Mouse (Mus musculus) midbrain, embryonic 13.5 days (tissue): Measurements from ENCODE around the gene Ttc30b. TPM values are rescaled to one million over a fixed set of nuclear protein-coding genes. Genes with fewer than 3 reads are reported as not detected.
"Not testable (repeated sequence)": the region's sequence is repeated elsewhere in the genome, so short reads cannot be mapped to it uniquely, and the experiment has no call there.

Experiments used
- ATAC-seq: fragments of 200-750 bp; cut with Nextera tagmentation; 2 replicates; pipeline ENCODE4 v1.8.0; 2017; ENCODE audit warnings: mild to moderate bottlenecking, moderate TSS enrichment, moderate library complexity
- H3K27ac ChIP-seq: fragments of 300-500 bp; sonication (generic); 2 replicates; pipeline ENCODE4 v1.5.1; 2015; ENCODE audit warnings: inconsistent platforms, mild to moderate bottlenecking, moderate library complexity
- H3K27me3 ChIP-seq: fragments of 300-500 bp; sonication (generic); 2 replicates; pipeline ENCODE4 v1.6.1; 2015; ENCODE audit warnings: mild to moderate bottlenecking, inconsistent platforms
- H3K36me3 ChIP-seq: fragments of 300-500 bp; sonication (generic); 2 replicates; pipeline ENCODE4 v1.6.1; 2015; ENCODE audit warnings: mild to moderate bottlenecking, inconsistent platforms
- H3K4me1 ChIP-seq: fragments of 300-500 bp; sonication (generic); replicated peaks from 2 replicates; pipeline ENCODE4 v1.6.1; 2015; ENCODE audit warnings: inconsistent platforms
- H3K4me2 ChIP-seq: fragments of 300-500 bp; sonication (generic); replicated peaks from 2 replicates; pipeline ENCODE4 v1.6.1; 2015; ENCODE audit warnings: moderate library complexity, mild to moderate bottlenecking, inconsistent platforms
- H3K4me3 ChIP-seq: fragments of 300-500 bp; sonication (generic); replicated peaks from 2 replicates; pipeline ENCODE4 v1.5.1; 2015; ENCODE audit warnings: mild to moderate bottlenecking, inconsistent platforms
- H3K9ac ChIP-seq: fragments of 300-500 bp; sonication (generic); replicated peaks from 2 replicates; pipeline ENCODE4 v1.6.1; 2015; ENCODE audit warnings: mild to moderate bottlenecking, inconsistent platforms
- H3K9me3 ChIP-seq: fragments of 300-500 bp; sonication (generic); 2 replicates; pipeline ENCODE4 v1.6.1; 2016; ENCODE audit warnings: mild to moderate bottlenecking, inconsistent platforms
- WGBS: fragments of 180-500 bp; shearing (Covaris S2); methylation state at CpG from one replicate; pipeline ENCODE4 v1.1.7; 2015; 5-methylcytosine and 5-hydroxymethylcytosine counted together
- polyA plus RNA-seq: library from polyadenylated mRNA; unstranded; fragments of >200 nt; fragmentation: Nextera tagmentation; extraction: Ambion mirVana; gene quantifications from 2 replicates; pipeline ENCODE4 v1.2.1, GENCODE M21; 2015

Gene Ttc30b
- polyA plus RNA-seq, 1 experiment from 2014 or later: 15.7 TPM

DNA sequence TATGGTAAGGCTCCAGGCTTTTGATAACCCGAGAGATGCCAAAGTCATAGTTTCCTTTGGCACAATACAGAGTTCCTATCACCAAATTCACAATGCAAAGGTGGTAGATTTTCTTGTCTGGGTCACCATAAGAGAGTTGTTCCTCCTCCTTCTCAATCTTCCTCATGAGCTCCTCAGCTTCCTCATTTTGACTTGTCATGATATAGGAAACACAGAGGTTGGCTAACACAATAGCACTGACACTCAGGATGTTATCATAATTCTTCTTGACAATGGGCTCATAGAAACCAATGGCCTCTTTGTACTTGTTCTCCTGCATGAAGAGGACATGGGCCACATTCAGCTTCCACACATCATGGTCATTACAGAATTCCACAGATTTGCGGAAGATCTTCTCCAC is 1.7 kb downstream of the Ttc30b start:
- H3K36me3 ChIP-seq, H3K4me2 ChIP-seq, H3K9ac ChIP-seq, H3K27me3 ChIP-seq, H3K4me1 ChIP-seq, H3K27ac ChIP-seq, ATAC-seq, H3K4me3 ChIP-seq, H3K9me3 ChIP-seq: not testable (repeated sequence)
- 90% methylated on average over 2 of the region's 2 CpGs for WGBS

DNA sequence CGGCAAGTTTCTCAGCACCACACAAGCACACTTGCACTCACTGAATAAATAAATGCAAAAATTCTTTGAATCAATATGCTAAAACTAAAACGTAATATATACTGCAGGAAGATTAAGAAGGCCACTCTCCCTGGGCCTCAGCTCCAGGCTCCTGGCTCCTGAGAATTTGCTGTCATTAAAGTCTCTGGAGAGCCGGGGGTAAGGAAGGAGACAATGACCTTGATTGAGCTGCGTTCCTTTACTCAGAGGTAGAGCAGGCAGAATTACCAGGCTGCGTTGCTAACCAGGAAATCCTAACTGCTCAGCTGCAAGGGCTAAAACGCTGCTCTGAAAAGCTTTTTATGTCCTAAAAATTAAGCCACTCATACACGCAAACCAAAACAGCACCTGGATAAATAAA is 4.8 kb downstream of the Ttc30b start:
- ATAC-seq: no peak
- Histone ChIP-seq H3K4me3 (no peak overlapping the region), H3K27ac (no peak overlapping the region), H3K4me2 (no peak overlapping the region), H3K36me3 (peaks cover 11% of the 10 kb centered on the region; the same call in 1 of the 2 replicates), H3K4me1 (peaks cover 4% of the 10 kb centered on the region), H3K27me3 (no peaks in the 10 kb centered on the region), H3K9ac (no peak overlapping the region), H3K9me3 (no peaks in the 10 kb centered on the region)
- WGBS: 55% methylated on average over 7 of the region's 7 CpGs

DNA sequence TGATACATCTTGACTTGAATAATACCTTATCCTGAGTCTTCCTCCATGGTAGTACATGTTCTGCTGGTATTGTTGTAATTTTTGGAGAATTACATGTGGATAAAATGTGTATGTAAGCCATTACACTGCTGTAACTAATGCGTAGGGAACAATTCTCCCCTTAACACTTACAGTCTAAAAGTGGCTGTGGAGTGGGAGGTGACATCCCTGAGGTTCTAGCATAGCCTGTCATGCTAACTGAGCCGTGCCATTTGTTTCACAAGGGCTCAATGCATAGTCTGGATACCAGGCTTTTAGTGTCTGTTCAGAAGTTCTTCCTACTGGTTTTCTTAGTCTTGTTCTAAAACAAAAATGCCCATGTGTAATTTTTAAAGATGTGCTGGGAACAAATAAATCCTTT is 7.4 kb downstream of the Ttc30b start:
- ATAC-seq: no peak
- Histone ChIP-seq H3K36me3 (peaks cover 11% of the 10 kb centered on the region; the same call in 1 of the 2 replicates), H3K4me2 (no peak overlapping the region), H3K9me3 (no peaks in the 10 kb centered on the region), H3K4me3 (no peak overlapping the region), H3K4me1 (no peaks in the 10 kb centered on the region), H3K27me3 (no peaks in the 10 kb centered on the region), H3K9ac (no peak overlapping the region), H3K27ac (no peak overlapping the region)
- WGBS: 88% methylated on average over 2 of the region's 2 CpGs

DNA sequence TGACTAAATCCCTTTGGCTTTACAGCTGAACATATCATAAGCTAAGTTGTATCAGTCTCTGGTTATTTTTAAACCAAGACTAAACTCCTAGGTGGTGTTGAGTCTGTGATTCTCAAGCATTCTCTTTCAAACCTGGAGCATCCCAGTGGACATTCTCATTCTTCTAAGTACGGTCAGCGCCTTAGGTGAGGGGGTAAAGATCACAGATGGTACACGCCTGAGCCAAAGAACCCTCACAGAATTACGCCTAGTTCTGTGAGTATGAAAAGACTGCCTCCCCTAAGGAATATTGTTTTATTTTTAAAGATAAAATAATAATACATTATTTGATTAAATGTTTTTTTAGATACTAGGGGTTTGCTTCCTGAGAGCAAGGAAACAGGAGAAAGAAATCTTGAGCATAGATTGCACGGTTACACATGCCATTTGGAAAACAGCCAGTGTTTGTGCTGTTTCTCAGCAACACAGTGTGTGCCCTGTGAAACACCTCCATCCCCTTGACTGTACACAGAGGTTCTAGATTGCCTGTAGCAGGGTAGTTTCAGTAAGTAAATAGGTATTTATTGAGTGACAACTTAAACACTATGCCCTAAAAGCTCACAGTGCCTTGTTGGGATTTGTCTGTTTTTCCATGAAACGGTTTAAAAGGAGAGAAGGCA is 8.5 kb downstream of the Ttc30b start:
- WGBS: 93% methylated on average over 6 of the region's 6 CpGs
- no peak overlapping the region for H3K27ac ChIP-seq
- no peak overlapping the region for H3K4me2 ChIP-seq
- H3K4me3 ChIP-seq: no peak overlapping the region
- H3K9me3 ChIP-seq: no peaks in the 10 kb centered on the region
- no peaks in the 10 kb centered on the region for H3K4me1 ChIP-seq
- ATAC-seq: no peak
- H3K36me3 ChIP-seq: peaks cover 11% of the 10 kb centered on the region; the same call in 1 of the 2 replicates
- no peaks in the 10 kb centered on the region for H3K27me3 ChIP-seq
- no peak overlapping the region for H3K9ac ChIP-seq

DNA sequence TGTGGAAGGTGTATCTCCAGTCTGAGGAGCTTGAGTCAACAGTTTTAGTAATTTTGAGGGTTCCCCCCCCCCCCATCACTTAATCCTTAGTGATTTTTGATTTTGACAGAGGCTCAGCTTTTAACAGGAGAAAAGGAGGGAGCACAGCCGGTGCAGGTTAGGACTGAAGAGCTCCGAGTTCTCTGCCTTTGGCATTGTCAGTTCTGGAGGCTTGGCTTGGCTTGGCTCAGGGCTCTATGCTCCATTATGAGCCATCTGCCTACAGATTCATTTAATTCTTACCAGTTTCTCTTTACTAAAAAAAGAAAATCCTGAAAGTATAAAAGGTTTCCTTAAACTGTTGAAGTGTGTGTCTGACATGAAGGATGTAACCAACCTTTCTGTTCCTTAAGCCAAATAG is 9.2 kb downstream of the Ttc30b start:
- Histone ChIP-seq H3K4me3 (no peak overlapping the region), H3K27ac (no peak overlapping the region), H3K4me2 (no peak overlapping the region), H3K27me3 (no peaks in the 10 kb centered on the region), H3K9me3 (no peaks in the 10 kb centered on the region), H3K36me3 (peaks cover 11% of the 10 kb centered on the region; the same call in 1 of the 2 replicates), H3K9ac (no peak overlapping the region), H3K4me1 (0 out of 2 replicates have a peak, but pooled peaks cover under 1% of the 10 kb centered on the region)
- no peak for ATAC-seq
- WGBS: 87% methylated on average over 2 of the region's 2 CpGs

DNA sequence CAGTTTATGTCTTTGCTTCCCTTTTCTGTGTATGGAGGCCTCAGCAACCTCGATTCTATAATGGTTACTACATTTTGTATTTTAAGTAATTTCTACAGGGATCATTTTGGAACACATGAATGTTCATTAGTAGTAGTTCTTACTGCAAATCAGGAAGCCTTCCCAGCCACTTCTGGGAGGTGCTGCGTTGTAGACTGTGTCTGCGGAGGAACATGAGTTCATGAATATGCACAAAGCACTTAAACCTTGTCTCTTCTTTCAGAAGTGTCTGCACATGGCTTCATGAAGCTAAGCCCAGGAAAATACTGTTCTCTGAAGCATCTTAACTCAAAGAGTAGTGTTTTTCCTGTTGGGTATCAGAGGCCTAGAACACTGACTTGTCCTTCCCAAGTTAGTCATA is 10.4 kb downstream of the Ttc30b start:
- Histone ChIP-seq H3K9ac (no peak overlapping the region), H3K4me1 (peaks cover 5% of the 10 kb centered on the region; the same call in 1 of the 2 replicates), H3K27ac (no peak overlapping the region), H3K9me3 (no peaks in the 10 kb centered on the region), H3K36me3 (peaks cover 11% of the 10 kb centered on the region; the same call in 1 of the 2 replicates), H3K4me3 (no peak overlapping the region), H3K4me2 (no peak overlapping the region), H3K27me3 (no peaks in the 10 kb centered on the region)
- 89% methylated on average over 3 of the region's 3 CpGs for whole genome bisulfite sequencing
- ATAC-seq: no peak

DNA sequence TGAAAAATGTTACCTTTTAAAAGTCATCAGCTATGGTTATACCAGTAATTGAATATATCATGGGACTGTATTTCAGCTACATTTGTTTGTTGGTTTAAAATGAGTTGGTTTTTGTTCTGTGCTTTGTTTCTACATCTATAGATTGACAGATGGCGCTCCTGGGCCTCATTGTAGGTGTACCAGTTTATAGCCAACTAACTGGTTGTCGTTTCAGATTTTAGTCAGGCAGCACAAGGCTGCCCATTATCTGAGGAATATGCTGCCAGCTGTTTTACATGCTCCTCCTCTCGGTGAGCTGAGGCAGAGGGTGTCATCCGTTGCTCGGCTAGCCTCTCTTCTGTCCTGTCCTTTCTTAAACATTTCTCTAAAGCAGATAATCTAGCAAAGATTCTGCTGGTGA is 12.3 kb downstream of the Ttc30b start:
- 85% methylated on average over 5 of the region's 5 CpGs for WGBS
- no peak overlapping the region for H3K27ac ChIP-seq

DNA sequence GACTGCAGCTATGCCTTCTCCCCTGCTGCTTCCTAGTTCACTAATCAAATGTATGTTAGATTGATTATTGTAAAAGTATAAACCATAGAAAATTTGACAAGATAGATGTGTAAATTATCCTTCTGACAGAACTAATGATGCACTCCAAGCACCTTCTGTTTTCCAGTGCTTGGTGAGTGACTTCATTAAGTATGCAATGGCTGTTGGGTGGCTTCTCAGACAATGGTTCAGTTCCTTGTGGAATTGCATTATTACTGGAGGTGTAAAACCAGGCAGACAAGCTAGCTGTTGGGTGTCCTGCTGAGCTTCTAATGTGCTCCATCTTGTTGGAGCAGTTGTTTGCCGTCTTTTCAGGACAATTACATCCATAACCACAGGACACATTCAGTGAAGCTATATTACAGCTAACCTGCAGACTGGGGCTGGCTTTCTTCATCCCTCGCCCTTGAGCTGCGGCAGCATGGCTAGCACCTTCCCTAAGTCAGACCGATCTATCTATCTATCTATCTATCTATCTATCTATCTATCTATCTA is 14.5 kb downstream of the Ttc30b start:
- H3K9me3 ChIP-seq: no peaks in the 10 kb centered on the region
- WGBS: 79% methylated on average over 4 of the region's 4 CpGs
- peaks cover 5% of the 10 kb centered on the region; the same call in 1 of the 2 replicates for H3K4me1 ChIP-seq
- H3K27me3 ChIP-seq: no peaks in the 10 kb centered on the region
- no peak overlapping the region for H3K9ac ChIP-seq
- no peaks in the 10 kb centered on the region for H3K36me3 ChIP-seq
- no peak overlapping the region for H3K27ac ChIP-seq
- no peak overlapping the region for H3K4me3 ChIP-seq
- ATAC-seq: no peak
- H3K4me2 ChIP-seq: no peak overlapping the region

More for the DNA sequence above, 12.3 kb downstream of the Ttc30b start:
- ATAC-seq: no peak
- peaks cover 5% of the 10 kb centered on the region; the same call in 1 of the 2 replicates for H3K4me1 ChIP-seq
- H3K27me3 ChIP-seq: no peaks in the 10 kb centered on the region
- no peak overlapping the region for H3K4me2 ChIP-seq
- no peaks in the 10 kb centered on the region for H3K9me3 ChIP-seq
- H3K36me3 ChIP-seq: 0 out of 2 replicates have a peak, but pooled peaks cover 4% of the 10 kb centered on the region
- no peak overlapping the region for H3K9ac ChIP-seq
- H3K4me3 ChIP-seq: no peak overlapping the region

DNA sequence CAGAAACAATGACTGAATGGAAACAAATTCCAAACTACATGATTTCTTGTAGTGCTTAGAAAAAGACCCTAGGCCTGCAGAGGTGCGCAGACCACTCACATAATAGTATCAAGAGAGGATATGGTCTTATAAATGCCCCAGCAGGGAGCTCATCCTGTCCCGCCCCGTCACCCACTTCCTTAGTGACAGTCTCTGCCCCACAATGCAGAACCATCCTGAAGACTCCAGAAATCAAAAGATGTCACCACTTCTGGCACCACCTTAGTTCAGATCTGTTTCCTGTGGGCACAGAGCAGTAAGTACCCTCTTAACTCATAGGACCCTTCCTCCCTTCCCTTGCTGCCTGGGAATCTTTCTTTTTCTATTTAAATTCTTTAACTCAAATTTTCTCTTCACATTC is 23.3 kb downstream of the Ttc30b start:
- Histone ChIP-seq H3K4me2 (no peak overlapping the region), H3K9ac (no peak overlapping the region), H3K36me3 (peaks cover 15% of the 10 kb centered on the region), H3K4me3 (no peak overlapping the region), H3K27me3 (no peaks in the 10 kb centered on the region), H3K4me1 (no peaks in the 10 kb centered on the region), H3K9me3 (no peaks in the 10 kb centered on the region), H3K27ac (no peak overlapping the region)
- 96% methylated on average over 3 of the region's 3 CpGs for WGBS
- ATAC-seq: no peak

DNA sequence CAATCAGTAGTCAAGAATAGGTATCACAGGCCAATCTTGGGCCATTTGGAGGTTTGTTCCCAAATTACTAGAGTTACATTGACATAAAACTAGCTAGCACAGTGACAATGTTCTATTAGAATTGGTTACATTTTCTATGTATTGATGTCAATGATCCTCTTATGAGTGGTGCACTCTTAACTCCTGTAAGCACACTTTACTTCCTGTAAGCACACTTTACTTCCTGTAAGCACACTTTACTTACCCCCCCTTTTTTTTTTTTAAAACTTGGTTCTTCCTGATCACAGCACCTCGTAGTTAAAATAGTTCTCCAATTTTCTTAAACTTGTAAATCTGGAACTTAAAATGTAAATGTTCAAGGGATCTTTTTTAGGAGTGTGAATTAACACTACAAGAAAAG is 31.2 kb downstream of the Ttc30b start:
- no peak for ATAC-seq
- no peaks in the 10 kb centered on the region for H3K27me3 ChIP-seq
- peaks cover 4% of the 10 kb centered on the region for H3K36me3 ChIP-seq
- no peak overlapping the region for H3K9ac ChIP-seq
- no peaks in the 10 kb centered on the region for H3K9me3 ChIP-seq
- H3K4me3 ChIP-seq: no peak overlapping the region
- 91% methylated on average over 1 of the region's 1 CpGs for WGBS
- no peak overlapping the region for H3K27ac ChIP-seq
- H3K4me2 ChIP-seq: no peak overlapping the region
- H3K4me1 ChIP-seq: no peaks in the 10 kb centered on the region

DNA sequence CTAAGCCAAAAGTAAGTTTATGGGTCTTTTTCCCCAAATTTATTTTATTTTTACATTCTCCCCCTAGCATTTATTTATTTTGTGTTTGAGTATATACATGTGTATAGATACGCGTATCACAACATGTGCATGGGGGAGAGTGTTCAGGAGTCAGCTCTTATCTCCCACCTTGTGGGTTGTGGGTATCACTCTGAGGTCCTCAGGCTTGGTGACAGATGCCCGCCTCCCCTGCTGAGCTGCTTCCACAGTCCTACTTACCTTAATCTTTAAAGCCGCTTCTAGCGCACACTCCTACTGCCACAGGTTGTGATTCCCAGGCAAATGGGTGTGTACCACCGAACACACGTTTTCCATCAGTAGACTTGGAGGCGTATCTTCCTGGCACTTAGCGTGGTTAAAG is 36.5 kb downstream of the Ttc30b start:
- no peaks in the 10 kb centered on the region for H3K9me3 ChIP-seq
- WGBS: 92% methylated on average over 9 of the region's 9 CpGs

DNA sequence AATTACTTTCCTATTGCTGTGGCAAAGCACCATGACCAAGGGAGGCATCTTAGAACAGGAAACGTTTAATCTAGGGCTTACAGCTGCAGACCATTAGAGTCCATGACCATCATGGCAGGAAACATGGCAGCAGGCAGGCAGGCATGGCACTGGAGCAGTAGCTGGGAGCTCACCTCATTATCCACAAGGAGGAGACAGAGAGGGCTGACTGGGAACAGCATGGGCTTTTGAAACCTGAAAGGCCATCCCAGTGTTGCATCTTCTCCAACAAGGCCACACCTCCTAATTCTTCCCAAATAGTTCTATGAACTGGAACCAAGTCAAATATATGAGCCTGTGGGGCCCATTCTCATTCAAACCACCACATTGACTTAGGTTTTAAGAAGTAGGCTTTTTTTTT is 38.1 kb downstream of the Ttc30b start:
- Histone ChIP-seq H3K4me3 (no peak overlapping the region), H3K4me1 (no peaks in the 10 kb centered on the region), H3K4me2 (no peak overlapping the region), H3K27me3 (no peaks in the 10 kb centered on the region), H3K27ac (no peak overlapping the region), H3K9ac (no peak overlapping the region), H3K36me3 (peaks cover 13% of the 10 kb centered on the region), H3K9me3 (no peaks in the 10 kb centered on the region)
- 92% methylated on average over 1 of the region's 1 CpGs for WGBS
- no peak for ATAC-seq

More for the DNA sequence above, 36.5 kb downstream of the Ttc30b start:
- H3K4me2 ChIP-seq: no peak overlapping the region
- H3K4me3 ChIP-seq: no peak overlapping the region
- H3K36me3 ChIP-seq: peaks cover 11% of the 10 kb centered on the region
- no peaks in the 10 kb centered on the region for H3K4me1 ChIP-seq
- no peak overlapping the region for H3K9ac ChIP-seq
- no peaks in the 10 kb centered on the region for H3K27me3 ChIP-seq
- no peak for ATAC-seq
- no peak overlapping the region for H3K27ac ChIP-seq
